Mouse (Mus musculus) liver, adult 10 weeks (tissue): ENCODE results near the gene H2-Q7. TPM values are rescaled to one million over a fixed set of nuclear protein-coding genes. Genes with fewer than 3 reads are reported as not detected.

Source experiments
- polyA plus RNA-seq: library from polyadenylated mRNA; stranded (reverse); fragments of 350-450 nt; fragmentation: Illumina TruSeq; extraction: RNeasy Lipid Tissue Mini Kit (QIAGEN cat#74804); gene quantifications from one replicate; pipeline ENCODE4 v1.2.3, GENCODE M21; 2014; ENCODE audit warnings: low read depth, low replicate concordance

H2-Q7 gene
- 6.8 TPM for polyA plus RNA-seq

GRCm38 (mm10) chr17:35438885-35439284, at the start of gene H2-Q7:
TSS of gene H2-Q7 (plus strand) at chr17:35439155.

DNA sequence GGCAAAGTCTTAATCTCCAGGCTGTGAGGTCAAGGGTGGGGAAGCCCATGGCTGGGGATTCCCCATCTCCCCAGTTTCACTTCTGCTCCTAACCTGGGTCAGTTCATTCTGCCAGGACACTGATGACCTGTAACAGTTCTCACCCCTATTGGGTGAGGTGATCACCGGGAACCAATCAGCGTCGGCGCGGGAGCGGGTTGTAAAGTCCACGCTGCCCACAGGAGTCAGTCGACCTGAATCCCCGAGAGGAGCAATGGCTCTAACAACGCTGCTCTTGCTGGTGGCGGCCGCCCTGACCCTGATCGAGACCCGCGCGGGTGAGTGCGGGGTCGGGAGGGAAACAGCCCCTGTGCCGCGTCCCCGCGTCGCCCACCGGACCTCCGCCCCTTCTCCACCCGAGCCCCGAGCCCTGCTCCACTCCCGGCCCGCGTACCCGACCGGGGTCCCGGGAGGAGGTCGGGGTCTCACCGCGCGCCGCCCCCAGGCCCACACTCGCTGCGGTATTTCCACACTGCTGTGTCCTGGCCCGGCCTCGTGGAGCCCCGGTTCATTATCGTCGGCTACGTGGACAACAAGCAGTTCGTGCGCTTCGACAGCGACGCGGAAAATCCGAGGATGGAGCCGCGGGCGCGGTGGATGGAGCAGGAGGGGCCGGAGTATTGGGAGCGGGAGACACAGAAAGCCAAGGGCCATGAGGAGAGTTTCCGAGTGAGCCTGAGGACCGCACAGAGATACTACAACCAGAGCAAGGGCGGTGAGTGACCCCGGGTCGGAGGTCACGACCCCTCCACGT, 14.1 kb upstream of the H2-Q7 start, which contains the start of gene H2-Q6:
H2-Q6 (plus strand) TSS at position 227 of the 793 bp plus-strand sequence.

DNA sequence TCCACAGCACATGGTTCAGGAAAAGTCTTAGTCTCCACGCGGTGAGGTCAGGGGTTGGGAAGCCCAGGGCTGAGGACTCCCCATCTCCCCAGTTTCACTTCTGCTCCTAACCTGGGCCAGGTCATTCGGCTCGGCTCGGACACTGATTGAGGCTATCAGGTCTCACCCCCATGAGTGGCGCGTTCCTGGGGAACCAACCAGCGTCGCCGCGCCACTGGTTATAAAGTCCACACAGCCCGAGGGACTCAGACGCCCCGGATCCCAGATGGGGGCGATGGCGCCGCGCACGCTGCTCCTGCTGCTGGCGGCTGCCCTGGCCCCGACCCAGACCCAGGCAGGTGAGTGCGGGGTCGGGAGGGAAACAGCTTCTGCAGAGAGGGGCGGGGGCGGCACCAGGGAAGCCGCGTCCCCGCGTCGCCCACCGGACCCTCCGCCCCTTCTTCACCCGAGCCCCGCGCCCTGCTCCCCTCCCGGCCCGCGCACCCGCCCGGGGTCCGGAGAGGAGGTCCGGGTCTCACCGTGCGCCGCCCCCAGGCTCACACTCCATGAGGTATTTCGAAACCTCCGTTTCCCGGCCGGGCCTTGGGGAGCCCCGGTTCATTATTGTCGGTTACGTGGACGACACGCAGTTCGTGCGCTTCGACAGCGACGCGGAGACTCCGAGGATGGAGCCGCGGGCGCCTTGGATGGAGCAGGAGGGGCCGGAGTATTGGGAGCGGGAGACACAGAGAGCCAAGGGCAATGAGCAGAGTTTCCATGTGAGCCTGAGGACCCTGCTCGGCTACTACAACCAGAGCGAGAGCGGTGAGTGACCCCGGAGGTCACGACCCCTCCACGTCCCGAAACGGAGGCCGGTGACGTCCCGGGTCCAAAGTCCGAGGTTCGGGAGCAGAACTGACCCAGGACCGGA, 31.1 kb downstream of the H2-Q7 start, which contains the start of gene H2-Q10:
H2-Q10 (plus strand) TSS at position 248 of the 910 bp plus-strand sequence.

Other genes starting within 250 kb of the H2-Q7 start
- gene Ltb, start 244.7 kb upstream of the H2-Q7 start, polyA plus RNA-seq: not detected
- gene Tnf, start 237.1 kb upstream of the H2-Q7 start, polyA plus RNA-seq: 0.26 TPM
- gene Lta, start 233.8 kb upstream of the H2-Q7 start, polyA plus RNA-seq: not detected
- gene Gm16181, start 218.3 kb upstream of the H2-Q7 start, polyA plus RNA-seq: not detected
- 2.6 TPM for gene Atp6v1g2, start 205.5 kb upstream of the H2-Q7 start, polyA plus RNA-seq
- gene Nfkbil1, start 203.4 kb upstream of the H2-Q7 start, polyA plus RNA-seq: 0.87 TPM
- gene Ddx39b, start 197.4 kb upstream of the H2-Q7 start, polyA plus RNA-seq: 7.4 TPM
- gene H2-D1, start 176.4 kb upstream of the H2-Q7 start, polyA plus RNA-seq: 78.7 TPM
- 18.4 TPM for gene H2-Q1, start 118.8 kb upstream of the H2-Q7 start, polyA plus RNA-seq
- 2.7 TPM for gene H2-Q2, start 96.9 kb upstream of the H2-Q7 start, polyA plus RNA-seq
- gene H2-Q4, start 59.5 kb upstream of the H2-Q7 start, polyA plus RNA-seq: 22.6 TPM
- gene H2-Q6, start 14.3 kb upstream of the H2-Q7 start, polyA plus RNA-seq: 10.0 TPM
- gene H2-Q10, start 30.9 kb downstream of the H2-Q7 start, polyA plus RNA-seq: 511 TPM
- gene Pou5f1, start 66.9 kb downstream of the H2-Q7 start, polyA plus RNA-seq: not detected
- 0.34 TPM for gene Tcf19, start 77.7 kb downstream of the H2-Q7 start, polyA plus RNA-seq
- 0.61 TPM for gene Cchcr1, start 77.9 kb downstream of the H2-Q7 start, polyA plus RNA-seq
- not detected for gene Psors1c2, start 94.0 kb downstream of the H2-Q7 start, polyA plus RNA-seq
- gene Cdsn, start 113.0 kb downstream of the H2-Q7 start, polyA plus RNA-seq: not detected
- gene 2300002M23Rik, start 128.3 kb downstream of the H2-Q7 start, polyA plus RNA-seq: not detected
- gene Sfta2, start 162.4 kb downstream of the H2-Q7 start, polyA plus RNA-seq: not detected
- gene Gm9573, start 187.5 kb downstream of the H2-Q7 start, polyA plus RNA-seq: not detected
- not detected for gene Mucl3, start 204.5 kb downstream of the H2-Q7 start, polyA plus RNA-seq
- gene Vars2, start 228.4 kb downstream of the H2-Q7 start, polyA plus RNA-seq: 0.85 TPM
- gene Gtf2h4, start 234.6 kb downstream of the H2-Q7 start, polyA plus RNA-seq: 2.5 TPM